Mouse (Mus musculus) C2C12 (cell line): ENCODE results near the gene Tmco4. TPM values are rescaled to one million over a fixed set of nuclear protein-coding genes. Genes with fewer than 3 reads are reported as not detected.

Source experiments
- H3K27me3 ChIP-seq: one replicate; pipeline ENCODE4 v1.6.1; 2011; ENCODE audit not compliant: control insufficient read depth, insufficient read depth, insufficient read length
- H3K36me3 ChIP-seq: one replicate; pipeline ENCODE4 v1.6.1; 2011; ENCODE audit not compliant: control insufficient read depth, insufficient read depth
- H3K4me3 ChIP-seq: one replicate; pipeline ENCODE4 v1.5.1; 2011; ENCODE audit warnings: mild to moderate bottlenecking, control low read depth; ENCODE audit not compliant: poor library complexity, insufficient read depth, severe bottlenecking
- H3K79me2 ChIP-seq: one replicate; pipeline ENCODE4 v1.6.1; 2011; ENCODE audit not compliant: control insufficient read depth, insufficient read depth
- H3K79me3 ChIP-seq: one replicate; pipeline ENCODE4 v1.6.1; 2011; ENCODE audit warnings: low read depth, control low read depth
- H3ac ChIP-seq: one replicate; pipeline ENCODE3; 2011; ENCODE audit warnings: low read depth; ENCODE audit not compliant: control insufficient read depth, insufficient read length
- CEBPB ChIP-seq: IDR thresholded peaks from one replicate; pipeline ENCODE4 v1.6.1; 2011; ENCODE audit warnings: low read depth, mild to moderate bottlenecking, control low read depth, moderate library complexity
- CTCF ChIP-seq: IDR thresholded peaks from one replicate; pipeline ENCODE4 v1.5.1; 2011; ENCODE audit not compliant: control insufficient read depth, insufficient read depth, insufficient read length
- FOSL1 ChIP-seq: IDR thresholded peaks from one replicate; pipeline ENCODE4 v1.8.0; 2011; ENCODE audit warnings: mild to moderate bottlenecking, low read length; ENCODE audit not compliant: poor library complexity, insufficient read depth, severe bottlenecking
- MAX ChIP-seq: IDR thresholded peaks from one replicate; pipeline ENCODE4 v1.6.1; 2011; ENCODE audit warnings: mild to moderate bottlenecking, control low read depth
- MYOD1 ChIP-seq: IDR thresholded peaks from one replicate; pipeline ENCODE4 v1.6.1; 2011; ENCODE audit warnings: low read depth; ENCODE audit not compliant: control insufficient read depth, insufficient read length
- MYOG ChIP-seq: IDR thresholded peaks from one replicate; pipeline ENCODE4 v1.6.1; 2011; ENCODE audit not compliant: control insufficient read depth, insufficient read length; ENCODE audit errors: extremely low read depth
- USF1 ChIP-seq: IDR thresholded peaks from one replicate; pipeline ENCODE4 v1.6.1; 2011; ENCODE audit warnings: low read depth, mild to moderate bottlenecking, control low read depth, moderate library complexity
- polyA plus RNA-seq: library from polyadenylated mRNA; unstranded; fragments of >200 nt; fragmentation: generic; extraction: Trizol; gene quantifications from one replicate; pipeline ENCODE4 v1.2.1, GENCODE M21; 2012; ENCODE audit warnings: missing spikeins

The Tmco4 gene
- polyA plus RNA-seq, 1 experiment: 1.8 TPM

DNA sequence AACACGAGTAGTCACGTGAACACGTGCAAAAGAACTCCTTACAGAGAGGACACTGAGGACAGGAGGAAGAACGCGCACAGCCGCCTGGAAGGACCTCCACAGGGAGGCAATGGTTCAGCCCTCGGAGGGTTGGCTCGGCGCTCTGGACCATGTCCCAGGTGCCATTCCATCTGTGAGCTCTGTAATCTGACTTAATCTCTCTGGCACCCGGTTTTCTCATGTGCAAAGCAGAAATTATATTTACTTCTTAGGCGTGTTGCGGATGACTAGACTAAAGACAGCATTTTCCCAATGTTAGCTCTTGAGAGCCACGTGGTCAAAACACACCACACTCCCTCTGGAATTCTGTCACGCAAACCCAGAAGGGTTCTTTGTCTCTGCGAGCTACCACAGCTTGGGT lies 13.6 kb upstream of the Tmco4 start:
- TF ChIP-seq MAX (no peak), CTCF (no peak), MYOG (no peak), CEBPB (no peak), USF1 (no peak), MYOD1 (no peak), FOSL1 (no peak)

GRCm38 (mm10) chr4:138959926-138960325 lies 12.8 kb upstream of the Tmco4 start:
- Histone ChIP-seq H3K36me3 (no peaks in the 10 kb centered on the region), H3ac (no peak overlapping the region), H3K79me3 (no peaks in the 10 kb centered on the region), H3K79me2 (no peaks in the 10 kb centered on the region), H3K27me3 (peaks cover 43% of the 10 kb centered on the region), H3K4me3 (no peak overlapping the region)
- no peak for TF ChIP-seq MYOD1
- TF ChIP-seq CEBPB: no peak
- no peak for TF ChIP-seq MYOG
- TF ChIP-seq MAX: no peak
- no peak for TF ChIP-seq FOSL1
- no peak for TF ChIP-seq USF1
- no peak for TF ChIP-seq CTCF

More for the DNA sequence above, 13.6 kb upstream of the Tmco4 start:
- Histone ChIP-seq H3K79me3 (no peaks in the 10 kb centered on the region), H3K4me3 (no peak overlapping the region), H3K27me3 (peaks cover 43% of the 10 kb centered on the region), H3ac (no peak overlapping the region), H3K36me3 (no peaks in the 10 kb centered on the region), H3K79me2 (no peaks in the 10 kb centered on the region)

GRCm38 (mm10) chr4:138962719-138963118 lies 10.0 kb upstream of the Tmco4 start:
- no peaks in the 10 kb centered on the region for H3K36me3 ChIP-seq
- H3ac ChIP-seq: no peak overlapping the region
- peaks cover 36% of the 10 kb centered on the region for H3K27me3 ChIP-seq
- H3K4me3 ChIP-seq: no peak overlapping the region
- no peaks in the 10 kb centered on the region for H3K79me3 ChIP-seq
- TF ChIP-seq MYOG: no peak
- no peak for TF ChIP-seq CTCF
- TF ChIP-seq USF1: no peak
- no peaks in the 10 kb centered on the region for H3K79me2 ChIP-seq

GRCm38 (mm10) chr4:138965871-138966270 lies 6.8 kb upstream of the Tmco4 start:
- Histone ChIP-seq H3K4me3 (no peak overlapping the region), H3K79me2 (no peaks in the 10 kb centered on the region), H3K36me3 (no peaks in the 10 kb centered on the region), H3K27me3 (peaks cover 15% of the 10 kb centered on the region), H3ac (no peak overlapping the region), H3K79me3 (no peaks in the 10 kb centered on the region)
- TF ChIP-seq CTCF (no peak), MYOD1 (no peak), MYOG (no peak), USF1 (no peak), MAX (no peak)

GRCm38 (mm10) chr4:138966866-138967265 lies 5.8 kb upstream of the Tmco4 start, which contains the start of gene Rnf186:
Gene Rnf186, plus strand, starts transcription at chr4:138967112.
- H3K79me2 ChIP-seq: no peaks in the 10 kb centered on the region
- no peaks in the 10 kb centered on the region for H3K79me3 ChIP-seq
- H3K36me3 ChIP-seq: no peaks in the 10 kb centered on the region
- no peak within 1 kb of the TSS for H3ac ChIP-seq
- TF ChIP-seq MYOG (no peak), CEBPB (no peak), MAX (no peak), CTCF (no peak)
- H3K4me3 ChIP-seq: no peak within 1 kb of the TSS
- peaks cover 12% of the 10 kb centered on the region for H3K27me3 ChIP-seq

GRCm38 (mm10) chr4:138967485-138967884 lies 5.2 kb upstream of the Tmco4 start:
- Histone ChIP-seq H3K4me3 (no peak overlapping the region), H3K36me3 (no peaks in the 10 kb centered on the region)

More at GRCm38 (mm10) chr4:138967485-138967884, 5.2 kb upstream of the Tmco4 start:
- TF ChIP-seq MYOD1 (no peak), MAX (no peak), USF1 (no peak), CEBPB (no peak), MYOG (no peak), CTCF (no peak), FOSL1 (no peak)
- no peaks in the 10 kb centered on the region for H3K79me3 ChIP-seq
- no peak overlapping the region for H3ac ChIP-seq
- no peaks in the 10 kb centered on the region for H3K79me2 ChIP-seq
- H3K27me3 ChIP-seq: peaks cover 9% of the 10 kb centered on the region
